Mouse (Mus musculus) spleen, postnatal 14 days (tissue): ENCODE results near the gene Pnldc1.

Source experiments
- DNase-seq, 2 experiments: peaks; one replicate each; pipeline ENCODE4 v3.0.0; 2021 to 2022; ENCODE audit warnings: low spot score in 2 of 2

The Pnldc1 gene

GRCm38 (mm10) chr17:12858072-12858471 is 52.0 kb downstream of the Pnldc1 start:
- DNase-seq: no peak

GRCm38 (mm10) chr17:12857395-12857794 is 52.6 kb downstream of the Pnldc1 start:
- DNase-seq: no peak

- no peak for DNase-seq
Observed at GRCm38 (mm10) chr17:12854386-12854785, 55.6 kb downstream of the Pnldc1 start.

GRCm38 (mm10) chr17:12853821-12854220 is 56.2 kb downstream of the Pnldc1 start:
- no peak for DNase-seq

GRCm38 (mm10) chr17:12851689-12852088 is 58.3 kb downstream of the Pnldc1 start:
- DNase-seq: no peak

GRCm38 (mm10) chr17:12849778-12850382 is 60.1 kb downstream of the Pnldc1 start:
- no peak for DNase-seq

- DNase-seq: no peak
Observed at GRCm38 (mm10) chr17:12847736-12848135, 62.3 kb downstream of the Pnldc1 start.

- DNase-seq: no peak
Observed at GRCm38 (mm10) chr17:12846474-12846873, 63.6 kb downstream of the Pnldc1 start.

GRCm38 (mm10) chr17:12845862-12846261 is 64.2 kb downstream of the Pnldc1 start:
- no peak for DNase-seq

GRCm38 (mm10) chr17:12844540-12844939 is 65.5 kb downstream of the Pnldc1 start:
- no peak for DNase-seq

GRCm38 (mm10) chr17:12843826-12844225 is 66.2 kb downstream of the Pnldc1 start:
- no peak for DNase-seq

GRCm38 (mm10) chr17:12839475-12840267 is 70.4 kb downstream of the Pnldc1 start:
- no peak for DNase-seq
